Mouse (Mus musculus): Measurements from ENCODE around the gene C1qtnf3. TPM values are rescaled to one million over a fixed set of nuclear protein-coding genes. Genes with fewer than 3 reads are reported as not detected.

Gene C1qtnf3
- polyA plus RNA-seq (2012; rRNA removed) = 3.5 and 41.3 TPM in 2 replicates

DNA sequence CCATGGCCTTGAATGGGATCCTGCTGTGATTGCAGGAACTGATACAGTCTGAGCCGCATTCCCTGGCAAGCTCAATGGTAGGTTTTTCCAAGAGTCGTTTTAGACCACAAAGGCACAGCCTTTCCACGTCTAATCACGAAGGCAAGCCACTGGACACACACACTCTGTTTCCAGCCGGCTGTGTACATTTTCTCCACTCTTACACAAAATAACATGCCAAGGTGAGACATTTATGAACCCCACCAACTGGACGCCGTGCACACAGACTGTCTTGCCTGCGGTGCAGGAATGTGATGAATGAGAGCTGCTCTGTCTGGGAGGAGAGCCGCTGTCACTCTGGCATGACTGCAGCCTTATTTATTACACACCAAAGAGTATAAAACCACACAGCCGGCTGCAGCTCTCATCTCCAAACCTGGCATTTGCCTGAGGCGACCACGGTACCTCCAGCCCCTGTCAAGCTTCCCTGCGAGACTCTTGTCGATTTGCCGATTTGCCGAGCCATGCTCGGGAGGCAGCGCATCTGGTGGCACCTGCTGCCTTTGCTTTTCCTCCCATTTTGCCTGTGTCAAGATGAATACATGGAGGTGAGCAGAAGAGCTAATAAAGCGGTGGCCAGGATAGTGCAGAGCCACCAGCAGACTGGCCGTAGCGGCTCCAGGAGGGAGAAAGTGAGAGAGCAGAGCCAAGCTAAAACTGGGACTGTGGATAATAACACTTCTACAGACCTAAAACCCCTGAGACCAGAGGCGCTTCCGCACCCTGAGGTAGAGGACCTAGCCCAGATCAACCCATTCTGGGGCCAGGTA, at the start of gene C1qtnf3:
Gene C1qtnf3, plus strand, starts transcription at position 382 of the 809 bp plus-strand sequence.

DNA sequence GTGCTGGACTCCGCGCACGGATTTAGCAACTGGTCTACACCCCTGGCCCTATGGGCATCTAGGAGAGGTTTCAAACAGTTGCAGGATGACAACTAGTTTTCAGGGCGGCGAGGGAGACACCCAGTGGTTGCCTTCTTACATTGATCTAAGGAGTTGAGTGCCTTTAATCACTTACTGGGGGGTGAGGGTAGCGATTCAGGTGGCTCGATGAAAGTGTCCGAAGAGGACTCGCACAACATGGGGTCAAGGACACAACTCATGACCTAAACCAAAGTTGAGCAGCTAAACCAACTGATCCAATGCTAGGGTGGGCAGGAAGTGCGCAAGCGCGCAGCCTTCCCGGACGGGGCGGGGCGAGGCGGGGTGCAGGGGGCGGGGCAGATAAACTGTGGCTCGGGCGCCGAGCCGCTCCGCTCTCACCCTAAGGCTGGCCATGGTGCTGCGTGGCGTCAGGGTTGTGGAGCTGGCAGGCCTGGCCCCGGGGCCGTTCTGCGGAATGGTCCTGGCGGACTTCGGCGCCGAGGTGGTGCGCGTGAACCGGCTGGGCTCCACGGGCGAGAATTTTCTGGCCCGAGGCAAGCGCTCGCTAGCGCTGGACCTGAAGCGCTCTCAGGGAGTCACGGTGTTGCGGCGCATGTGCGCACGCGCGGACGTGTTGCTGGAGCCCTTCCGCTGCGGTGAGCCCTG, 29.4 kb downstream of the C1qtnf3 start, which contains the start of gene Amacr:
Gene Amacr, plus strand, starts transcription at position 380 of the 687 bp plus-strand sequence.

DNA sequence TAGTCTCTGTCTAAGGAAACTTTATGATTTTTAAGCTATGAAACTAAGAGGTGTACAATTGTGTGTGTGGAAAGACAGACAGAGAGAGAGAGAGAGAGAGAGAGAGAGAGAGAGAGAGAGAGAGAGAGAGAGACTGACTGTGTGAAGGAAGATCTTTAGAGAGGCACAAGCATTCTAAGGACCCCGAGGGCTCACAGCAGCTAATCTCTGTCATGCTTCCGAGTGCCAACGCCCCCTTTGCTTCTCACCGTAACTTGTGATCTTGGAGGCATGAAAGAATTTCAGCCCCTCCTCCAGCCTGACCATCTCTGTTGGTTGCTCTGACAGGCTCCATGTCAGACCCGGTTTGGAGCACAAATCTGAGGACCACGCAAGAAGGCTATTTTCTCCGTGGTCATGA, 48.3 kb downstream of the C1qtnf3 start, which contains the start of gene Slc45a2:
Gene Slc45a2, plus strand, starts transcription at position 301 of the 400 bp plus-strand sequence.

Other genes with a start within 250 kb of the C1qtnf3 start
- gene Rai14, start 237.7 kb upstream of the C1qtnf3 start, polyA plus RNA-seq (2012; rRNA removed) = 23.4 and 25.7 TPM in 2 replicates
- 8.4 and 12.4 TPM in 2 replicates for gene Amacr, start 29.4 kb downstream of the C1qtnf3 start, polyA plus RNA-seq (2012; rRNA removed)
- 0.05 and 0.14 TPM in 2 replicates for gene Slc45a2, start 48.4 kb downstream of the C1qtnf3 start, polyA plus RNA-seq (2012; rRNA removed)
- 1.0 and 1.6 TPM in 2 replicates for gene Rxfp3, start 85.7 kb downstream of the C1qtnf3 start, polyA plus RNA-seq (2012; rRNA removed)
- 3.0 and 5.8 TPM in 2 replicates for gene Adamts12, start 112.5 kb downstream of the C1qtnf3 start, polyA plus RNA-seq (2012; rRNA removed)